Mouse (Mus musculus) ES-Bruce4 (cell line): ENCODE data around the gene Plod3.

Experiments used
- CTCF ChIP-seq: IDR thresholded peaks from one replicate; pipeline ENCODE4 v1.8.1; 2011; ENCODE audit warnings: low read depth, low read length
- EP300 ChIP-seq: IDR thresholded peaks from 2 replicates; pipeline ENCODE4 v1.6.1; 2011; ENCODE audit warnings: low read depth, low read length; ENCODE audit not compliant: insufficient read depth
- POLR2A ChIP-seq: IDR thresholded peaks from one replicate; pipeline ENCODE4 v1.8.1; 2011; ENCODE audit warnings: low read length; ENCODE audit not compliant: insufficient read depth

DNA sequence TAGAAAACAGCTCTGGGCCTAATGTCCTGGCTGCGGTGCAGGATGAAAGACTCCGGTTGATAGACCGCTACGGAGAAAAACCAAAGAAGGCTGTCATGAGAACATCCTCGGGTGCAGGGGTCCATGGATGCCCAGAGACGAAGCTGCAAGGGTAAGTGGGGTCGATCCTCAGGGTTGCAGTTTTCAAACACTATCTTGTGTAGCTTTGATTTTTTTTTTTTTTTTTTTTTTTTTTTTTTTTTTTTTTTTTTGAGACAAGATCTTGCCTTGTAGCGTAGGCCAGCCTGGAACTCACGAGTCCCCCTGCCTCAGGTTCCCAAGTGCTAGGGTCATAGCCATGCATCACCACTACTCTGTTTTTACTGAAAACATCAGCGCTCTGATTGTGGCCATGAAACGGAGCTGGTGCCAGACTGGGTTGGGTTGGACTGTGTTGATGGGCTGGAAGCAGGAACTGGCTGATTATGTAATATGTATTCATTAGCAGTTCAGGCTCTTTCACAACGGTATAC lies 33.3 kb upstream of the Plod3 start:
- TF ChIP-seq EP300 (no peak), CTCF (no peak), POLR2A (no peak)
